Mouse (Mus musculus) CH12.LX (cell line): Measurements from ENCODE around the gene Cmtm3. TPM values are rescaled to one million over a fixed set of nuclear protein-coding genes. Genes with fewer than 3 reads are reported as not detected.
"Not testable (repeated sequence)": the region's sequence is repeated elsewhere in the genome, so short reads cannot be mapped to it uniquely, and the experiment has no call there.

Source experiments
- DNase-seq: peaks from one replicate; pipeline ENCODE4 v3.0.0-alpha.2; 2013; ENCODE audit errors: extremely low read depth
- H3K27ac ChIP-seq: 2 replicates; pipeline ENCODE4 v1.5.1; 2012; ENCODE audit warnings: low read depth, mild to moderate bottlenecking, control low read depth, moderate library complexity; ENCODE audit not compliant: insufficient read depth
- H3K27me3 ChIP-seq: replicated peaks from 2 replicates; pipeline ENCODE3; 2012; ENCODE audit warnings: inconsistent platforms
- H3K36me3 ChIP-seq, 2 experiments: replicated peaks in 1 of 2; 2 replicates each; pipeline versions ENCODE3 to v1.6.1; 2012; ENCODE audit warnings: inconsistent platforms in 1 of 2, low read length in 1 of 2, mild to moderate bottlenecking in 1 of 2, mixed read lengths in 1 of 2, moderate library complexity in 1 of 2; ENCODE audit not compliant: control insufficient read depth in 1 of 2, insufficient read depth in 1 of 2
- H3K4me1 ChIP-seq, 2 experiments: 2 replicates each; pipeline ENCODE4 v1.6.1; 2012; ENCODE audit warnings: inconsistent platforms in 1 of 2, moderate library complexity in 1 of 2; ENCODE audit not compliant: insufficient read depth in 2 of 2, control insufficient read depth in 1 of 2
- H3K4me2 ChIP-seq: 2 replicates; pipeline ENCODE4 v1.6.1; 2012; ENCODE audit warnings: low read depth, mild to moderate bottlenecking, control low read depth; ENCODE audit not compliant: poor library complexity, insufficient read depth, severe bottlenecking
- H3K4me3 ChIP-seq, 3 experiments: fragments of 150-350 bp in 1 of 3; sonication (generic) in 1 of 3; replicated peaks in 1 of 3; 2 replicates each; pipeline versions ENCODE3 to v1.5.1; 2011 to 2012; ENCODE audit warnings: low read depth in 2 of 3, low read length in 2 of 3, mild to moderate bottlenecking in 2 of 3, moderate library complexity in 2 of 3, control low read depth in 1 of 3, improper control_type of control experiment in 1 of 3, inconsistent platforms in 1 of 3, mixed read lengths in 1 of 3; ENCODE audit not compliant: poor library complexity in 1 of 3
- H3K79me2 ChIP-seq: replicated peaks from 2 replicates; pipeline ENCODE4 v1.6.1; 2012; ENCODE audit warnings: mild to moderate bottlenecking, moderate library complexity; ENCODE audit not compliant: control insufficient read depth, poor library complexity, insufficient read depth, severe bottlenecking; ENCODE audit errors: extremely low read depth
- H3K9ac ChIP-seq: 2 replicates; pipeline ENCODE4 v1.6.1; 2012; ENCODE audit warnings: low read depth, mild to moderate bottlenecking, control low read depth, moderate library complexity; ENCODE audit not compliant: insufficient read depth
- H3K9me3 ChIP-seq: replicated peaks from 2 replicates; pipeline ENCODE3; 2012; ENCODE audit warnings: low read length, inconsistent platforms, mixed read lengths
- E2F4 ChIP-seq: IDR thresholded peaks from 2 replicates; pipeline ENCODE4 v1.6.1; 2011; ENCODE audit warnings: low read depth, low read length, improper control_type of control experiment; ENCODE audit not compliant: insufficient replicate concordance
- ETS1 ChIP-seq: conservative IDR thresholded peaks from 2 replicates; pipeline ENCODE4 v1.6.1; 2012; ENCODE audit warnings: low read depth, mild to moderate bottlenecking, inconsistent platforms, low read length, improper control_type of control experiment, moderate library complexity
- IRF4 ChIP-seq: IDR thresholded peaks from 2 replicates; pipeline ENCODE4 v1.6.1; 2014; ENCODE audit warnings: low read depth, mild to moderate bottlenecking, inconsistent platforms, low read length, improper control_type of control experiment
- MAX ChIP-seq: IDR thresholded peaks from 2 replicates; pipeline ENCODE4 v1.6.1; 2011; ENCODE audit warnings: low read length, improper control_type of control experiment
- MXI1 ChIP-seq: IDR thresholded peaks from 2 replicates; pipeline ENCODE4 v1.6.1; 2011; ENCODE audit warnings: mild to moderate bottlenecking, low read depth, low read length, improper control_type of control experiment
- POLR2A ChIP-seq: IDR thresholded peaks from 2 replicates; pipeline ENCODE4 v1.6.1; 2011; ENCODE audit warnings: low read depth, mild to moderate bottlenecking, improper control_type of control experiment, low read length
- POLR2AphosphoS2 ChIP-seq: IDR thresholded peaks from 2 replicates; pipeline ENCODE4 v1.6.1; 2011; ENCODE audit warnings: low read depth, low read length, improper control_type of control experiment
- RCOR1 ChIP-seq: conservative IDR thresholded peaks from 2 replicates; pipeline ENCODE4 v1.6.1; 2012; ENCODE audit warnings: low read depth, mild to moderate bottlenecking, inconsistent platforms, low read length, improper control_type of control experiment
- SIN3A ChIP-seq: IDR thresholded peaks from 2 replicates; pipeline ENCODE4 v1.6.1; 2012; ENCODE audit warnings: low read length, improper control_type of control experiment, inconsistent platforms
- USF1 ChIP-seq: IDR thresholded peaks from 2 replicates; pipeline ENCODE4 v1.6.1; 2014; ENCODE audit warnings: low read depth, mild to moderate bottlenecking, inconsistent platforms, low read length, improper control_type of control experiment
- USF2 ChIP-seq: conservative IDR thresholded peaks from 2 replicates; pipeline ENCODE4 v1.6.1; 2011; ENCODE audit warnings: low read depth, low read length, improper control_type of control experiment
- ZC3H11A ChIP-seq: IDR thresholded peaks from 2 replicates; pipeline ENCODE4 v1.6.1; 2012; ENCODE audit warnings: low read depth, mild to moderate bottlenecking, inconsistent platforms, low read length, improper control_type of control experiment
- ZNF384 ChIP-seq: IDR thresholded peaks from 2 replicates; pipeline ENCODE4 v1.6.1; 2012; ENCODE audit warnings: low read depth, low read length, improper control_type of control experiment, inconsistent platforms
- dilution Hi-C: fragments of 300-500 bp; cut with MboI; formaldehyde crosslinking; loops from 2 replicates; pipeline ENCODE4 v1.14.3; 2020; ENCODE audit warnings: low sequenced_read_pairs; ENCODE audit not compliant: extremely low pct_unique_long_range_greater_than_20kb, extremely low pct_ligation_motif_present
- in situ Hi-C: fragments of 300-500 bp; cut with MboI; formaldehyde crosslinking; loops from 3 replicates; pipeline ENCODE4 v1.14.3; 2019; ENCODE audit warnings: low sequenced_read_pairs, low pct_ligation_motif_present, low pct_unique_long_range_greater_than_20kb, mixed read lengths
- polyA plus RNA-seq: library from polyadenylated mRNA; unstranded; fragments of >175 nt; gene quantifications from 2 replicates; pipeline ENCODE4 v1.2.1, GENCODE M21; 2012; ENCODE audit warnings: low read depth; ENCODE audit not compliant: insufficient read length
- total RNA-seq, 2 experiments: library from RNA; depleted of rRNA; stranded (reverse); fragments of 300-350 nt in 1 of 2; fragments of >200 nt in 1 of 2; gene quantifications; 2 replicates each; pipeline ENCODE4 v1.2.3; 2012 to 2014

Gene Cmtm3
- total RNA-seq (2012; rRNA removed) (3.9 TPM in 2 replicates), total RNA-seq (2014; rRNA removed) (4.2 and 4.3 TPM in 2 replicates), polyA plus RNA-seq (8.8 and 11.0 TPM in 2 replicates)

DNA sequence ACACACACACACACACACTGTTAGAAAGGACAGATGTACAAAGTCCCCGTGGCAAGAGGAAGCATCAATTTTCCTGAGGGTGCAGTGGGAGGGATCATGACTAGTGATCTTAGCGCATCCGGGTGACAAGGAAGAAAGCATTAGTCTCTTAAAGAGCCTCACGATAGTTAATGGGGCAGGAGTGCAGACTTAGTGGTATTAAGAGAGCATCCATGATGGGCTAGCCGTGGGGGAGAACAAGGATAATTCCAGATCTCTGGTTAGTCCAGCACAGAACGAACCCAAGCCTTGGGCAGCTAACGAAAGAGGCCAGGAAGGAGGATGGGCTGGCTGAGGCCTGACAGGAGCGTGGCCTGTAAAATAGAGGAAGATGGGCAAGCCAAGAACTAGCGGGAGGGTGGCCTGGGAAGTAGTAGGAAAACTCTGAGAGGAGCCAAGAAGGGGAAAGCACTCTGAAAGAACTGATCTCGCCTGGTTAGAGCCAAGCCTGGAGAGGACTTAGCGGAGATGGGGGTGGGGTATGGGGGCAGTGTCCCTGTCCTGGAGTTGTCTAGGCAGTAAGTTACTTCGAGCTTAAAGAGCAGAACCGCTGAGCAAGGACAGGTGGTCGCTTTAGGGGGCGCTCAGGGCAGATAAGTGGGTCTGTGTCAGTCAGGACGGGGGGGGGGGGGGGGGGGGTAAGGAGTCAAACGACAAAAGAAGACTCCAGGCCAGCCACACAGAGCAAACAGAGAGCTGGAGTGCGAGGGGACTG lies at the start of gene Cmtm3:
TSS of gene Cmtm3 (plus strand) at position 182 of the 754 bp plus-strand sequence.
- Histone ChIP-seq H3K9me3 (no peaks in the 10 kb centered on the region), H3K27ac (no peak within 1 kb of the TSS), H3K27me3 (no peaks in the 10 kb centered on the region), H3K4me3 (peak within 1 kb of the TSS; percentile 61 to 92 (median 63)), H3K9ac (peak within 1 kb of the TSS; percentile 85), H3K79me2 (no peaks in the 10 kb centered on the region), H3K4me1 (peaks cover 3 to 28% of the 10 kb centered on the region in 2 experiments; a peak in 2 of 4 replicates), H3K4me2 (peak within 1 kb of the TSS; percentile 85), H3K36me3 (peaks cover 0 to 4% of the 10 kb centered on the region in 2 experiments)
- DNase-seq = no peak
- TF ChIP-seq SIN3A (no peak), USF2 (no peak), ZNF384 (no peak), IRF4 (no peak), USF1 (no peak), POLR2A (no peak), MAX (no peak), POLR2AphosphoS2 (no peak), RCOR1 (no peak), MXI1 (no peak)
- dilution Hi-C loops = no loop called here
- in situ Hi-C loops = loop anchor here (10.0 kb wide), 1 partner anchor 95 kb away; the partner anchor contains the start of gene Tk2

DNA sequence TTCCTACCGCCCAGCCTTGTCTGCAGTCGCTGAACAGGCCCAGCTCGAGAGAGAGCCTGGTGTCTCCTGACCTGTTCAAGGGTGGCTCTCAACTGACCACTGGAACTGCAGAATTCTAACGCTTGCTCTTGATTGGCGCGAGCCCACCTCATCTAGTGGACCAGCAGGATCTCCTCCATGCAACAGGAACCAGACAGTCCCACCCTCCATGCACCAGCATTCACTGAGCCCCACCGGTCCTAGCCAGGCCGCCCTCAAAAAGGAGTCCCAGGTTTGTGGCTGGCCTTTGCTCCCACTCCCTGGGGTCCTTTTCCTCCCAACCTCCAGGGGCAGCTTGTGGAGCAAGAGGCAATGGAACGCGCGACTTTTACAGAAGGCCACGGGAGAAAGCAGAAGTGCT lies 46.1 kb upstream of the Cmtm3 start, which contains the start of gene Cmtm2a:
TSS of gene Cmtm2a (minus strand) at position 101 of the 400 bp plus-strand sequence.
- DNase-seq, H3K27me3 ChIP-seq, dilution Hi-C loops, H3K9me3 ChIP-seq, H3K4me3 ChIP-seq, H3K36me3 ChIP-seq, H3K79me2 ChIP-seq, H3K9ac ChIP-seq, H3K27ac ChIP-seq, H3K4me1 ChIP-seq, in situ Hi-C loops: not testable (repeated sequence)
- peak within 1 kb of the TSS; percentile 44; the same call in 1 of the 2 replicates for H3K4me2 ChIP-seq

DNA sequence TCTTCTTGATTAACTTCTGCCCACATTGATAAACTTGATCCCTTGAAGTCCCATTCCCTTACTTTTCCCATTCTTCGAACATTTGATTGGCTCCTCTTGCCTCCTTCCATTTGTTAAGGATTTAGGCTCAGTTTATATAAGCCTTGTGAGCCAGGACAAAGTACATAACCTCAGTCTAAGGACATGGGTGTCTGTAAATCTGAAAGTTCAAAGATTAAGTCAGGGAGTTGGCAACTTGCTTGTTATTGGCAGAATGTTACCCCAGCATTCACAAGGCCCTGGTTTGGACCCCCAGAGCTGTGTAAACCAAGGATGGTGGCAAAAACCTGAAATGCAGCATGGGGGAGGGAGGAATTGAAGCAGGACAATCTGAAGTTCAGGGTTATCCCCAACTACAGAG lies 44.8 kb upstream of the Cmtm3 start:
- no peak overlapping the region for H3K4me3 ChIP-seq
- TF ChIP-seq SIN3A (no peak), ETS1 (no peak), E2F4 (no peak), ZC3H11A (no peak), MXI1 (no peak)
- H3K9ac ChIP-seq = no peak overlapping the region
- dilution Hi-C loops = no loop called here
- no peak for DNase-seq
- in situ Hi-C loops = no loop called here
- H3K36me3 ChIP-seq = no peaks in the 10 kb centered on the region
- H3K4me2 ChIP-seq = no peak overlapping the region
- no peak overlapping the region for H3K27ac ChIP-seq
- H3K79me2 ChIP-seq = no peaks in the 10 kb centered on the region
- H3K9me3 ChIP-seq = no peaks in the 10 kb centered on the region
- peaks cover 6% of the 10 kb centered on the region for H3K27me3 ChIP-seq
- H3K4me1 ChIP-seq = no peaks in the 10 kb centered on the region

DNA sequence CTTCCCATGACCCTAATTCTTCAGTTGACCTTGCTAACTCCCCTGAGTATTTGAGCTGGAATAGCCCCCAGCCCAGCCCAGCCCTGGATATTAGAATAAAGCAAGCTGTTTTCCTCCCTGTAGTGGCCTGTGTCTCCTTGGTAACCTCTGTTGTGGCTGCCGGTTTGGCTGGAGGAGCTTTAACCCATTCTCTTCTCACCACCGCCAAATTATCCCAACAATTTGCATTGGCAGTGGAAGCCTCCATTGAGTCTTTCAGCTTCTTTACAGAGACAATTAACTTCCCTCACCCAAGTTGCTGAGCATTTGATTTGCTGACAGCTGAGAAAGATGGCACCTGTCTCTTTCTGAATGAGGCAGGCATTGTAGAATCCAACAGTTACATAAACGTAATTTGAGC lies 37.6 kb upstream of the Cmtm3 start:
- H3K4me2 ChIP-seq, dilution Hi-C loops, H3K27ac ChIP-seq, H3K9me3 ChIP-seq, H3K36me3 ChIP-seq, H3K79me2 ChIP-seq, H3K4me1 ChIP-seq, DNase-seq, H3K4me3 ChIP-seq, in situ Hi-C loops, H3K9ac ChIP-seq, H3K27me3 ChIP-seq: not testable (repeated sequence)
